Mouse (Mus musculus) G1E (cell line): ENCODE data around the gene Brd4.

Source experiments
- CTCF ChIP-seq: IDR thresholded peaks from 2 replicates; pipeline ENCODE4 v1.5.1; 2012; ENCODE audit warnings: low read depth, low read length, inconsistent platforms, mixed read lengths
- GATA1 ChIP-seq: IDR thresholded peaks from 2 replicates; pipeline ENCODE4 v1.6.1; 2012; ENCODE audit warnings: borderline replicate concordance, low read length, inconsistent platforms, mixed read lengths
- GATA2 ChIP-seq: IDR thresholded peaks from 2 replicates; pipeline ENCODE4 v1.6.1; 2012; ENCODE audit warnings: low read depth, low read length, inconsistent platforms, borderline replicate concordance
- TAL1 ChIP-seq: conservative IDR thresholded peaks from 2 replicates; pipeline ENCODE4 v1.6.1; 2012; ENCODE audit warnings: low read depth, low read length, inconsistent platforms, mixed read lengths

DNA sequence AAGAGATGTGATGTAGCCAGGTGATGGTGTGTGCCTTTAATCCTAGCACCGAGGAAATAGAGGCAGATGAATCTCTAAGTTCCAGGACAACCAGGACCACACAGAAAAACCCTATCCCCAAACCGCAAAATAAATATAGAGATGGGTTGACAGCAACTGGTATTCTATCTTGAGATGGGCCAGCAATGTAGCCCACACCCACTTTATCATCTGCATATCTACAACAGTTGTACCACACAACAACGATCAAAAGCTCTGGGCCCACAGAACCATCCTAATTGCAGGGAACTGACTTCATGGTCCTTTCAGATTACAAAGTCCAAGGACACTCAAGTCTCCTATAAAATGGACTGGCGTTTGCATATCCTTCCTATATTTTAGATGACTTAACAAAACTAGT, 23.4 kb upstream of the Brd4 start:
- TF ChIP-seq TAL1 = no peak
- no peak for TF ChIP-seq GATA2
- no peak for TF ChIP-seq CTCF
- no peak for TF ChIP-seq GATA1
